In genomic region chr5:39660826-39661225, GRCm38 (mm10) we compare ENCODE assay signal across 15 mouse cellular contexts.
"Had no signal": no experiment of that assay in that cellular context is flagged by ENCODE, and none has a peak within 500 bp of the region (broad histone marks: within the 10 kb centered on the region; RNA-seq: fewer than 3 reads in every experiment).

No protein-coding gene starts in this region.

- H3K4me2 ChIP-seq: lung, embryonic 14.5 days; midbrain, embryonic 11.5 days; midbrain, embryonic 13.5 days; midbrain, embryonic 15.5 days; neural tube, embryonic 12.5 days had no signal

- H3K27me3 ChIP-seq: megakaryocyte, embryonic 14.5 days; midbrain, embryonic 13.5 days; midbrain, embryonic 15.5 days; neural tube, embryonic 12.5 days had no signal

- H3K9ac ChIP-seq: lung, embryonic 14.5 days; midbrain, embryonic 13.5 days; midbrain, embryonic 15.5 days; neural tube, embryonic 12.5 days had no signal

- H3K4me3 ChIP-seq: megakaryocyte, embryonic 14.5 days; midbrain, embryonic 13.5 days; midbrain, embryonic 15.5 days; neural tube, embryonic 12.5 days had no signal

- DNase-seq: lung, adult 18-20 months; lung, embryonic 14.5 days; lung, postnatal 10 days; lung, postnatal 4 days; right cerebral cortex, postnatal 25 days; right cerebral cortex, postnatal 4 days; spleen, adult 18-20 months; thymus, adult 18-20 months; thymus, postnatal 14 days; thymus, postnatal 36 days had no signal

- H3K27ac ChIP-seq: midbrain, embryonic 13.5 days; midbrain, embryonic 15.5 days; neural tube, embryonic 12.5 days had no signal

- H3K9me3 ChIP-seq: megakaryocyte, embryonic 14.5 days; midbrain, embryonic 13.5 days; midbrain, embryonic 15.5 days; neural tube, embryonic 12.5 days had no signal

- ATAC-seq: midbrain, embryonic 13.5 days; midbrain, embryonic 15.5 days had no signal

- H3K36me3 ChIP-seq: midbrain, embryonic 13.5 days; midbrain, embryonic 15.5 days; neural tube, embryonic 12.5 days had no signal

- H3K4me1 ChIP-seq: megakaryocyte, embryonic 14.5 days; midbrain, embryonic 15.5 days; neural tube, embryonic 12.5 days had no signal
